In genomic region chr13:45809777-45810410, GRCm38 (mm10) we compare ENCODE assay signal across 13 mouse cellular contexts.
DNase-seq lines count a peak whose midpoint lies in the region; ATAC-seq and TF ChIP-seq lines count a peak whose summit lies in the region.
"Had no signal": no experiment of that assay in that cellular context is flagged by ENCODE, and none has a peak within 500 bp of the region (broad histone marks: within the 10 kb centered on the region; RNA-seq: fewer than 3 reads in every experiment).

No protein-coding gene starts in this region.

- 25% methylated on average over 16 of the region's 16 CpGs for WGBS in kidney, postnatal 0 days
- WGBS in embryonic facial prominence, embryonic 10.5 days, result 45% methylated on average over 16 of the region's 16 CpGs

- peak overlapping the region; percentile 29; the same call in 1 of the 2 replicates for H3K4me2 ChIP-seq in kidney, postnatal 0 days (ENCODE audit: low read length)
- H3K4me2 ChIP-seq: lung, embryonic 15.5 days had no signal

- peak overlapping the region; percentile 46 for H3K4me3 ChIP-seq in gastrocnemius, adult 2 months
- H3K4me3 ChIP-seq in kidney, postnatal 0 days (replicated peaks; ENCODE audit: low read depth, low read length), result no peak overlapping the region
- H3K4me3 ChIP-seq in ES-E14 (ENCODE audit: insufficient read depth in 1 of 2, low read depth in 1 of 2, low read length in 2 of 2, poor library complexity in 1 of 2, severe bottlenecking in 1 of 2), result no peak overlapping the region
- H3K4me3 ChIP-seq in embryonic facial prominence, embryonic 10.5 days, result no peak overlapping the region
- H3K4me3 ChIP-seq: left cerebral cortex, adult 2 months; lung, embryonic 15.5 days had no signal

- no peaks in the 10 kb centered on the region for H3K36me3 ChIP-seq in kidney, postnatal 0 days (ENCODE audit: insufficient read depth, low read length)
- no peaks in the 10 kb centered on the region for H3K36me3 ChIP-seq in ES-E14 (ENCODE audit: control insufficient read depth, insufficient read depth, low read length, poor library complexity, severe bottlenecking)
- no peaks in the 10 kb centered on the region for H3K36me3 ChIP-seq in embryonic facial prominence, embryonic 10.5 days (replicated peaks)
- H3K36me3 ChIP-seq: lung, embryonic 15.5 days had no signal

- ATAC-seq in kidney, postnatal 0 days (replicated peaks; ENCODE audit: low FRiP score, low read depth), result peak; percentile 72; the same call in 1 of the 2 replicates
- ATAC-seq: forebrain, embryonic 16.5 days had no signal

- no peak overlapping the region for H3K9ac ChIP-seq in kidney, postnatal 0 days (ENCODE audit: low read depth, low read length)
- H3K9ac ChIP-seq in ES-E14 (ENCODE audit: insufficient read depth, low read depth, low read length, poor library complexity, severe bottlenecking), result no peak overlapping the region
- H3K9ac ChIP-seq: lung, embryonic 15.5 days had no signal

- TF ChIP-seq CTCF in gastrocnemius, adult 2 months (IDR thresholded peaks at IDR 0.05), result no peak
- no peak for TF ChIP-seq CTCF in kidney, postnatal 0 days (IDR thresholded peaks at IDR 0.05; ENCODE audit: low read depth)

- no peaks in the 10 kb centered on the region for H3K9me3 ChIP-seq in kidney, postnatal 0 days (replicated peaks; ENCODE audit: low read length)
- no peaks in the 10 kb centered on the region for H3K9me3 ChIP-seq in ES-E14 (ENCODE audit: control insufficient read depth, insufficient read depth, low read depth, low read length)
- no peaks in the 10 kb centered on the region for H3K9me3 ChIP-seq in embryonic facial prominence, embryonic 10.5 days
- H3K9me3 ChIP-seq: lung, embryonic 15.5 days had no signal

- peak overlapping the region; percentile 72 for H3K27ac ChIP-seq in gastrocnemius, adult 2 months
- H3K27ac ChIP-seq in kidney, postnatal 0 days, result peak overlapping the region; percentile 31; the same call in 1 of the 2 replicates
- no peak overlapping the region for H3K27ac ChIP-seq in ES-E14 (ENCODE audit: insufficient read depth, low read depth, low read length, poor library complexity, severe bottlenecking)
- peak overlapping the region; percentile 49 for H3K27ac ChIP-seq in embryonic facial prominence, embryonic 10.5 days (replicated peaks)
- H3K27ac ChIP-seq: left cerebral cortex, adult 2 months; lung, embryonic 15.5 days had no signal

- intact Hi-C loops in gastrocnemius, adult 2 months (cut with DNase I), result loop anchor here (5.0 kb wide), 2 partner anchors 128 to 173 kb away; no protein-coding TSS in a partner anchor

- DNase-seq in gastrocnemius, adult 2 months, result no peak
- DNase-seq in gastrocnemius, adult 18-20 months (ENCODE audit: low spot score), result no peak
- DNase-seq in kidney, postnatal 0 days (ENCODE audit: low spot score), result peak; percentile 81
- DNase-seq in kidney, adult 18-20 months, result no peak
- no peak for DNase-seq in ES-E14 (ENCODE audit: low read depth, low spot score)
- DNase-seq in embryonic facial prominence, embryonic 10.5 days (ENCODE audit: low spot score), result peak; percentile 32
- no peak for DNase-seq in thymus, adult 18-20 months
- no peak for DNase-seq in spleen, postnatal 4 days (ENCODE audit: low spot score in 2 of 2)
- DNase-seq: B cell, adult 2 months; right cerebral cortex, adult 18-20 months had no signal

- in situ Hi-C loops in ES-E14 (cut with MboI; ENCODE audit: low sequenced_read_pairs in 2 of 2, unreplicated experiment in 2 of 2), result no loop called here

- H3K27me3 ChIP-seq in kidney, postnatal 0 days (ENCODE audit: insufficient read depth, low read length), result no peaks in the 10 kb centered on the region
- peaks cover 7% of the 10 kb centered on the region; the same call in 1 of the 2 replicates for H3K27me3 ChIP-seq in embryonic facial prominence, embryonic 10.5 days (replicated peaks; ENCODE audit: low read depth, poor library complexity, severe bottlenecking)
- H3K27me3 ChIP-seq: lung, embryonic 15.5 days had no signal

- H3K4me1 ChIP-seq in kidney, postnatal 0 days (replicated peaks; ENCODE audit: insufficient read depth, low read length), result peaks cover 3% of the 10 kb centered on the region; the same call in 1 of the 2 replicates
- H3K4me1 ChIP-seq in ES-E14 (ENCODE audit: control insufficient read depth in 2 of 2, insufficient read depth in 2 of 2, low read length in 2 of 2, poor library complexity in 1 of 2), result peaks cover 1 to 2% of the 10 kb centered on the region in 2 experiments; a peak in 1 of 4 replicates
- peaks cover 54% of the 10 kb centered on the region for H3K4me1 ChIP-seq in embryonic facial prominence, embryonic 10.5 days

TF ChIP-seq in ES-E14, 5 proteins besides CTCF, POLR2A, EP300 and RAD21:
- TF ChIP-seq CHD2 (IDR thresholded peaks at IDR 0.05; ENCODE audit: low read depth, low read length) (no peak), ZNF384 (IDR thresholded peaks at IDR 0.05; ENCODE audit: low read depth, low read length) (peak; percentile 74), ZC3H11A (IDR thresholded peaks at IDR 0.05; ENCODE audit: borderline replicate concordance, low read depth, low read length) (no peak), MAFK (IDR thresholded peaks at IDR 0.05; ENCODE audit: insufficient read depth, low read depth, low read length) (no peak), HCFC1 (IDR thresholded peaks at IDR 0.05; ENCODE audit: borderline replicate concordance, insufficient read depth, low read length) (no peak)
TF ChIP-seq in ES-E14: peak in this region for 1.

Comparison
In these comparisons a context has a peak if more than half of its experiments do, and no peak if none do; other contexts are left out.
1. DNase-seq: peak in kidney, postnatal 0 days (single experiment) and embryonic facial prominence, embryonic 10.5 days (single experiment); none in gastrocnemius, adult 2 months (single experiment), gastrocnemius, adult 18-20 months (single experiment), kidney, adult 18-20 months (single experiment), ES-E14 (single experiment), thymus, adult 18-20 months (0 of 2) and spleen, postnatal 4 days (0 of 2).